Mouse (Mus musculus) regulatory T cell (primary cell): ENCODE results near the gene Tjp2.

Experiments used
- in situ Hi-C: fragments of 300-600 bp; cut with MboI, MseI; formaldehyde crosslinking; loops from one replicate; pipeline ENCODE4 v1.15.1; 2025; ENCODE audit warnings: high pct_unique_total_duplicates

The Tjp2 gene

DNA sequence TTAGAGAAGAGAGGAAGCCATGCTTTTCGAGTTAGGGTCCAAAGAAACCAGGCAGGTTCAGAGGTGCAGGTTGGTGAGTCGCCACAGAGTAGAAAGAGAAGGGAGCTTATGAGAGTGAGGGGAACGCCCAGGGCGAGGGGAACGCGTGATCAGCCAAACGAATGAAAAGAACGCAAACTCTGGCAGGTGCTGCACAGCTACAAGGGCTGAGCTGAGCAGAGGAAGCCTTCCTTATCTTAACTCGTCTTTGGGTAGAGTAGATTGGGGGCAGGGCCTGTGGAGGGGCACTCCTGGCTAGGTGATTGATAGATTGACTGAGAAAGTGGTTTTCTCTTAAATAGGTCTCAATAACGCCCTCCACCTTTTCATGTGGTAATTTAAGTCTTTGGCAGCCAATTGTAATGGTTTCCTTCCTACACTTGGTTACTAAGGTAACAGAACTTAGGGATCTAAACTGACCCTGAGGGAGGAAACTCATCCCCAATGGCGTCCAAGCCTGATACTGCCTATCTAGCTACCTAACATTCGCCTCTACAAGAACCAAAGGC is 160.4 kb downstream of the Tjp2 start:
- in situ Hi-C loops = no loop called here

DNA sequence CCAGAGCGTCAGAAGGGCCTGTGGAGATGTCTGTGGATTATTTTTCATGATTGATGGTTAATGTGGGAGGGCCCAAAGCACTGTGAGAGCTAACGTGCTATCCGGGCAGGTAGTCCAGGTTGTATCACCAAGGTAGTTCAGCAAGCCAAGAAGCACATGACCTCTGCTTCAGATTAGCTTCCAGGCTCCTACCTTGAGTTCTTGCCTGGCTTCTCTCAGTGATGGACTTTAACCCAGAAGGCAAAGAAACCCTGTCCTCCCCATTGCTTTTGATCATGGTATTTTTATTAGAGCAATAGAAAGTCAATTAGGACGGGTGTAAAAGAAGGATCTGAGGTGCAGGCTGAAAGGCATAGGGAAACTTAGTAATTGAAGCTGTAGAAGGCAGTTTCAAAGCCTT is 161.2 kb downstream of the Tjp2 start:
- in situ Hi-C loops = no loop called here

GRCm38 (mm10) chr19:24058851-24059250 is 166.0 kb downstream of the Tjp2 start:
- in situ Hi-C loops = no loop called here

DNA sequence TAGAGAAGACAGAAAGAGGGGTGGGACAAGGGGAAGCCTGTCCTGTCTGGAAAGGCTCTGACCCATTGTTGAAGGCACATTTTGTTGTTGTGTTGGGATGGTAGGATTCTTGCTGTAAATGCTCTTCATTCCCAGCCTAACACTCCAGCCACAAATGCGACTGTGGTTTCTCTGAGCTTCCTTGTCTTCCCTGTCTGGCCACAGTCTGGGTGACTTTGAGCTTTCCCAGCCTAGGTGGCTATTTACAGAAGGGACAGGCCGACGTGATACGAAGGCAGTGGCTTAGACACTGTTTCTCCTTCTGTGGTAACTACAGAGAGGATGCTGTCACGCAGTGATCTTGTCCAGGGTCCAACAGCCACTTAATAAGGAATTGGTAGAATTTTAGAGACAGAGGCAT is 166.8 kb downstream of the Tjp2 start:
- in situ Hi-C loops = no loop called here

DNA sequence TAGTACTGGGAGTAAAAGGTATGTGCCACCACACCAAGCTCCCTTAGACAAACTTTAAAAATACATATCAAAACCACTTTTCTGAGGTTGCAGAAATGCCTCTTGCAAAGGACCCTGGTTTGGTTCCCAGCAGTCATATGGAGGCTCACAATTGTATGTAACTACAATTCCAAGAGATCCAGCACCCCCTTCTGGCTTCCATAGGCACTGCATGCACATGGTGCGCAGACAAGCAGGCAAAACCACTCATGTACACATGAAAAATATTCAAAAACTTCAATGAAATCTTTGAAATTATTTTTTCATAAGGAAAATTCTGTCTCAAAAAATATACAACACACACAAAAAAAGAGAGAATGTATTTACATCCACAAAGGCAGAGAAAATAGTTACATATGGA is 167.9 kb downstream of the Tjp2 start:
- in situ Hi-C loops = no loop called here

GRCm38 (mm10) chr19:24054904-24055303 is 169.9 kb downstream of the Tjp2 start:
- in situ Hi-C loops = no loop called here

DNA sequence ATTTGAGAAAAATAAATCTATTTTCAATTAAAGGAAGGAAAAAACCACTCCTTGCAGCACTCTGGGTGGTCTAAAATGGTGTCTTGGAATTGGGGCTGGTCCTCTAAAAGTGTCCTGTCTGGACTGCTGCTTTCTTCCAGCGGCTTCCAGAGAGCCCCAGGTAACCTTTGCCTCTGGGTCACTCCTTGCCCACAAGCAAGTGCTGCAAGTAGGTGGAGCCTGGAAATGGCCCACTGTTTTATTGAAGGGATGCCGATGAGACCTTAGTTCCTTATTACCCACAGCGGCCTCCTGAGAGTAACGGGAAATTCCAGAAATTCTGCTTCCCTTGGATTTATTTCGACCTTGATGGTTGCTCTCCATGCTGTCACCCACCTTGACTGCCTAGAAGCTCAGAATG is 170.6 kb downstream of the Tjp2 start:
- in situ Hi-C loops = no loop called here

- in situ Hi-C loops = no loop called here
Measured at GRCm38 (mm10) chr19:24050514-24050913, 174.3 kb downstream of the Tjp2 start.

- in situ Hi-C loops = no loop called here
Measured at GRCm38 (mm10) chr19:24049329-24049728, 175.5 kb downstream of the Tjp2 start.

DNA sequence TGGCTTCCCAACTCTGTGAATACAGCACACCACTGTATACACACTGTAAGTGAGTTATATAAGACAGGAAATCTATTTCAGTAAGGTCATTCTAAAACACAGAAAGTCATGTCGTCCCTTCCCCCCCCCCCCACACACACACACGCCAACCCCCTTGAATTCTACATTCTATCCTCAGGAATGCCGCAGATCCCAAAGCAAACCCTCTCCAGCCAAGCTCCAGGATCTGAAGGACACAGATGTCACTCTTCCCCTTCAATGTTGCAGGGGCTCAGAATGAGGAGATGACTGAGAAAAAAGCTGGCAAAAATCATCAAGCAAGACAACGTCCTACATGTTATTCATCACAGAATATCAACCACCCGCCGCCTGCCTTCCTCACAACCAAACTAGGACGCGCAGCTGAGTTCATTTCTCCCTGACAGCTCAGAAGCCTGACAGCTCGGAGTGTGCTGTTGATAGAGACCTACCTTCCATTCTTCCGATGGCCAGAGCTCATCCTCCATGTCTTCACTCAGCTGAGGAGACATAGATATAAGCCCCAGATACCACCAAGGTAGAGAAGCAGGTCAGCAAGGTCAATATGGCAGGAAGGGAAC is 178.3 kb downstream of the Tjp2 start:
- in situ Hi-C loops = no loop called here
